Mouse (Mus musculus) cerebellum, adult 2 months (tissue): ENCODE measurements around the gene 1700029I15Rik. TPM values are rescaled to one million over a fixed set of nuclear protein-coding genes. Genes with fewer than 3 reads are reported as not detected.

Experiments
- DNase-seq, 2 experiments: peaks; one replicate each; pipeline ENCODE4 v3.0.0; 2021
- H3K27ac ChIP-seq: fragments of 200-500 bp; 2 replicates; pipeline ENCODE4 v1.5.1; 2012; ENCODE audit warnings: low read length, control low read depth, inconsistent platforms; ENCODE audit not compliant: insufficient read depth
- H3K27me3 ChIP-seq: fragments of 200-500 bp; 2 replicates; pipeline ENCODE4 v1.6.1; 2012; ENCODE audit warnings: inconsistent platforms, mild to moderate bottlenecking, low read length, moderate library complexity; ENCODE audit not compliant: control insufficient read depth, insufficient read depth
- H3K4me1 ChIP-seq: fragments of 200-500 bp; 2 replicates; pipeline ENCODE4 v1.6.1; 2011; ENCODE audit warnings: low read length; ENCODE audit not compliant: control insufficient read depth, insufficient read depth
- H3K4me3 ChIP-seq: fragments of 200-500 bp; replicated peaks from 2 replicates; pipeline ENCODE3; 2011; ENCODE audit warnings: mild to moderate bottlenecking, low read depth, low read length, control low read depth; ENCODE audit not compliant: insufficient read depth
- CTCF ChIP-seq: fragments of 200-500 bp; IDR thresholded peaks from 2 replicates; pipeline ENCODE4 v1.5.1; 2011; ENCODE audit warnings: low read depth, mild to moderate bottlenecking, control low read depth, low read length, moderate library complexity, borderline replicate concordance; ENCODE audit not compliant: insufficient read depth
- POLR2A ChIP-seq: fragments of 200-500 bp; IDR thresholded peaks from 2 replicates; pipeline ENCODE4 v1.6.1; 2011; ENCODE audit warnings: low read length, control low read depth, borderline replicate concordance; ENCODE audit not compliant: insufficient read depth
- WGBS: fragments of 180-500 bp; shearing (Covaris S2); methylation state at CpG from one replicate; pipeline ENCODE4 v1.1.7; 2018; 5-methylcytosine and 5-hydroxymethylcytosine counted together
- polyA plus RNA-seq: library from polyadenylated mRNA; depleted of rRNA; stranded (reverse); fragments of >200 nt; gene quantifications from 2 replicates; pipeline ENCODE4 v1.2.3, GENCODE M21; 2012

1700029I15Rik gene
- polyA plus RNA-seq, 1 experiment = 6.9 TPM

- no peaks in the 10 kb centered on the region for H3K27me3 ChIP-seq
- no peak for TF ChIP-seq CTCF
- TF ChIP-seq POLR2A = peak; percentile 98
- peak overlapping the region; percentile 31 for H3K4me3 ChIP-seq
- WGBS = 2% methylated on average over 6 of the region's 6 CpGs
- peak; percentile 94 to 97 for DNase-seq
- H3K4me1 ChIP-seq = peaks cover 48% of the 10 kb centered on the region
- H3K27ac ChIP-seq = peak overlapping the region; percentile 60
Observed at GRCm38 (mm10) chr2:92427882-92428281, 45.5 kb downstream of the 1700029I15Rik start.

- H3K27ac ChIP-seq = no peak overlapping the region
- peaks cover 37% of the 10 kb centered on the region for H3K4me1 ChIP-seq
- no peak for DNase-seq
- H3K4me3 ChIP-seq = no peak overlapping the region
- 64% methylated on average over 2 of the region's 2 CpGs for WGBS
- TF ChIP-seq CTCF = no peak
- no peak for TF ChIP-seq POLR2A
- no peaks in the 10 kb centered on the region for H3K27me3 ChIP-seq
Observed at GRCm38 (mm10) chr2:92430089-92430488, 47.8 kb downstream of the 1700029I15Rik start.

GRCm38 (mm10) chr2:92430723-92431541, 48.6 kb downstream of the 1700029I15Rik start:
- Histone ChIP-seq H3K4me1 (peaks cover 32% of the 10 kb centered on the region), H3K4me3 (peak overlapping the region; percentile 88), H3K27me3 (no peaks in the 10 kb centered on the region), H3K27ac (peak overlapping the region; percentile 84)
- TF ChIP-seq CTCF = no peak
- peak; percentile 60 for TF ChIP-seq POLR2A
- WGBS = 12% methylated on average over 21 of the region's 21 CpGs
- DNase-seq = peak; percentile 73 to 80

GRCm38 (mm10) chr2:92431611-92432179, 49.4 kb downstream of the 1700029I15Rik start:
- DNase-seq = peak; percentile 55
- peak overlapping the region; percentile 84 for H3K27ac ChIP-seq
- TF ChIP-seq CTCF (no peak), POLR2A (no peak)
- peaks cover 27% of the 10 kb centered on the region for H3K4me1 ChIP-seq
- H3K27me3 ChIP-seq = no peaks in the 10 kb centered on the region
- peak overlapping the region; percentile 88 for H3K4me3 ChIP-seq
- 2% methylated on average over 11 of the region's 11 CpGs for WGBS

GRCm38 (mm10) chr2:92432299-92433295, 50.3 kb downstream of the 1700029I15Rik start:
- H3K27ac ChIP-seq = peak overlapping the region; percentile 84
- TF ChIP-seq POLR2A = no peak
- no peak for TF ChIP-seq CTCF
- peaks cover 20% of the 10 kb centered on the region; the same call in 1 of the 2 replicates for H3K4me1 ChIP-seq
- H3K27me3 ChIP-seq = no peaks in the 10 kb centered on the region
- peak overlapping the region; percentile 88 for H3K4me3 ChIP-seq
- peak; percentile 70 to 72 for DNase-seq
- WGBS = 3% methylated on average over 17 of the region's 17 CpGs

- peak; percentile 99 to 100 for DNase-seq
- Histone ChIP-seq H3K4me3 (peak within 1 kb of the TSS; percentile 88), H3K27me3 (no peaks in the 10 kb centered on the region), H3K27ac (peak within 1 kb of the TSS; percentile 80), H3K4me1 (peaks cover 14% of the 10 kb centered on the region; the same call in 1 of the 2 replicates)
- no peak for TF ChIP-seq CTCF
- peak; percentile 88 for TF ChIP-seq POLR2A
- WGBS = under 1% methylated on average over 76 of the region's 76 CpGs
Observed at GRCm38 (mm10) chr2:92433578-92434374, 51.4 kb downstream of the 1700029I15Rik start, which contains the start of gene Cry2. TSS of gene Cry2 (minus strand) at chr2:92434043.
